Mouse (Mus musculus) small intestine, adult 2 months (tissue): ENCODE data around the gene Cdc20.

Experiments
- CTCF ChIP-seq: fragments of 200-500 bp; IDR thresholded peaks from 2 replicates; pipeline ENCODE4 v1.5.1; 2012; ENCODE audit warnings: low read depth, mild to moderate bottlenecking, control low read depth, inconsistent platforms, low read length, moderate library complexity, mixed read lengths; ENCODE audit not compliant: insufficient replicate concordance, insufficient read length; ENCODE audit errors: extremely low read depth
- POLR2A ChIP-seq: fragments of 200-500 bp; IDR thresholded peaks from 2 replicates; pipeline ENCODE4 v1.6.1; 2012; ENCODE audit warnings: low read depth, mild to moderate bottlenecking, control low read depth, inconsistent platforms, low read length, moderate library complexity

- no peak for TF ChIP-seq CTCF
- no peak for TF ChIP-seq POLR2A
Observed at GRCm38 (mm10) chr4:118437829-118438253, 689 bp upstream of the Cdc20 start.
